Mouse (Mus musculus): ENCODE data around the gene Gm6040.

Gm6040 gene

GRCm38 (mm10) chr8:20921971-20922370 lies at the start of gene Gm6040:
TSS of gene Gm6040 (minus strand) at chr8:20922071.
- no peak for DNase-seq (ENCODE audit: low read depth, low spot score)

GRCm38 (mm10) chr8:20964531-20964930 lies 42.7 kb upstream of the Gm6040 start:
- no peak for DNase-seq (ENCODE audit: low read depth, low spot score)

- DNase-seq (ENCODE audit: low read depth, low spot score) = no peak
Measured at GRCm38 (mm10) chr8:20944610-20945009, 22.7 kb upstream of the Gm6040 start, which contains the start of gene AY761185. TSS of gene AY761185 (minus strand) at chr8:20944710.

GRCm38 (mm10) chr8:20912288-20912687 lies 9.6 kb downstream of the Gm6040 start:
- no peak for DNase-seq (ENCODE audit: low read depth, low spot score)

- DNase-seq (ENCODE audit: low read depth, low spot score) = no peak
Measured at GRCm38 (mm10) chr8:20908256-20908655, 13.6 kb downstream of the Gm6040 start.

GRCm38 (mm10) chr8:20907119-20907518 lies 14.8 kb downstream of the Gm6040 start:
- no peak for DNase-seq (ENCODE audit: low read depth, low spot score)

DNA sequence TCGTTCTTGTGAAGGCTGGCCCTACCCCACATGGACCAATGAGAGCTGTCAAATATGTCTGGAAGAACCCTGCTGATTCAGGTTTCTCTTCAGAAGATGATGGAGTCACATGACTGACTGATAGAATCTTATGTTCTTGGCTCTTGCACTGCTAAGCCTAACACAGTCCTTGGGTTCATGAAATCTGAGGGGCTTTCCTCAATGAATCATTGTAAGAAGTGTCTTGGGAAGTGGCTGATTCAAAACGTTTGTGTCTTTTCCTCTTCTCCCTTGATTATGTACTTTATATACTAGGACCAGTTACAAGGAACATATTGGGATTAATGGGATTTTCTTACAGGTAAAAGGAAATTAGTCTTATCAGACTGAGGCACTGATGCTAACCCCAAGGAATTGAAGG lies 19.3 kb downstream of the Gm6040 start, which contains the start of gene Gm15056:
TSS of gene Gm15056 (minus strand) at position 101 of the 400 bp plus-strand sequence.
- no peak for DNase-seq (ENCODE audit: low read depth, low spot score)

- DNase-seq (ENCODE audit: low read depth, low spot score) = no peak
Measured at GRCm38 (mm10) chr8:20892369-20892768, 29.5 kb downstream of the Gm6040 start, which contains the start of gene Defb33. TSS of gene Defb33 (plus strand) at chr8:20892669.

DNA sequence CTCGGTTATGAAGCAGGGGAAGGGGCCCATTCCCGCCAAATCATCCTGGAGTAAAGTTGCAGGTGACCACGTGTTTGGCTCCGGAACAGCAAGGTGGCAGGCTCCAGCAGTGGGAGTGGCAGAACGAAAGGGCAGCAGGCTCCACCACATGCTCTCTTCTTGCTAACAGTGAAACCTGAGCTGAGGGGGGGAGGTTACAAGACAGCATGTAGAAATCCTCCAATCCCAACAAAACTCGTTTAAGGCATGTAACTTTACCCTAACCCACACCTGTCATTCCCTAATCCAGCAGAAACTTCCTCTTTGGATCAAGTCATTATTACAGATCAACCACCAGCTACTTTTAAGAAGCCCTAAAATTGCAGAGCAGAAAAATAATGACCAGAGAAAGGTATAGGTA lies 47.3 kb downstream of the Gm6040 start:
- no peak for DNase-seq (ENCODE audit: low read depth, low spot score)

All from skeletal muscle tissue, adult 2 months (tissue).